Mouse (Mus musculus) erythroblast, embryonic 14.5 days (primary cell): ENCODE results near the gene Snta1.

ENCODE experiments used
- GATA1 ChIP-seq: IDR thresholded peaks from 2 replicates; pipeline ENCODE4 v1.6.1; 2012; ENCODE audit warnings: low read length, inconsistent platforms, mixed read lengths
- TAL1 ChIP-seq: IDR thresholded peaks from 3 replicates; pipeline ENCODE4 v1.6.1; 2012; ENCODE audit warnings: low read length, inconsistent platforms, mixed read lengths

DNA sequence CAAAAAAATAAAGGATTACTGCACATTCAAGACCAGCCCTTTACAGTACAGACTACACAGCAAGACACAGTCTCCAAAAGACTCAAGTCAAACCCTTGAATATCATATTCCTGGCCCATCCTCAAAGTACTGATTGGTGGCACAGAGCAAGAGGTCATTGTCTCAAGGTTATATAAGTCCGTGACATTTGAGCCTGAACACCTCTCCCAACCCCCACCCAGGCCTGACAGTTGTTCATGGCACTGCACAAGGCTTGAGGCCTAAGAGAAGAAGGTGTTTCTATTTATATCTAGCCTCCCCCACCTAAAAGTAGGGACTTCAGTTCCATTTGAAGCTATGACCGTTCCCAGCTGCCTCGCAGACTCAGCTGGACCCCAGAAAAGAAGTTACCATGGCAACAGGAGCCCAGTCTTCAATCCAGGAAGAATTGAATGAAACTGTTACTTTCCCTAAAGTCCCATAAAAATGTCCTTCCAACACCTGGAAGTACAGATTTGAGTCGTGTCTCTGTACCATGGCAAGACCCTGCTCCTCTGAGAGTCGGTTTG is 2.4 kb downstream of the Snta1 start:
- TF ChIP-seq GATA1 (no peak), TAL1 (no peak)
